Mouse (Mus musculus): ENCODE measurements around the gene Ube2ql1. TPM values are rescaled to one million over a fixed set of nuclear protein-coding genes. Genes with fewer than 3 reads are reported as not detected.

The Ube2ql1 gene
- total RNA-seq, 2 experiments from 2014 or later: 3.2 to 4.8 TPM

DNA sequence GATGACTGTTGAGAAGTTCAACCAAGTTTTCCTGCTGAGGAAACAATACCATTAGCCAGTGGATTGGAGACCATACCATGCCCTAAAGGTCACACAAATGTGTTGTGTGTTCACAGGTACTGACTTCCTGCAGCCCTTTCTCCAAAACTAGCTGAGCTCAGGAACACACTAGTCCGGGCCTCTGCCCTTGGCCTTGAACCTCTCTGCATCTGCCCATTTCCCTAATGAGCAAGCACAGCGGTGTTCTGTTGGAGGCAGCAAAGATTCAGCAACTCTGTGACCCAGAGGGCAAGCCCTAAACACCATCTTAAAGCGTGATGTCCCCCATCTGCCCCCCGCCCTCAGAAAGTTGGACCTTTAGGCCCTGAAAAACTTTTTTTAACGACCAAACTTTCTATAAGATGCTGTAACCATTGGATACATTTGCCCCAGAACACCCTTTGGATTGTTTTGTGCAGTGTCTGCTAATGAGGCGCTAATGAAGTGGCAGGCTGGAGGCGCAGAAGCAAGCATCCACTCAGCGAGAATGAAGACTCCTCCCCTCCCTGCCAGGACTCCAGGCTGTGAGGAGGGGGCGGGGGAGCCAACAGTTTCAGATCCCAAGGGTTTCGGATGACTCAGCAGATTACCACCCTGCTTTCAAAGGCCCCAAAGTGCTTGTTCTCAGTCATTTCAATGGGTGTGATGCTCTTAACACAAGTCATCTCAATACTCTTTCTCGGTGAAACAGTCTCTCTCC is 21.7 kb downstream of the Ube2ql1 start:
- DNase-seq (ENCODE audit: low spot score): no peak
- intact Hi-C loops (cut with DNase I): no loop called here

DNA sequence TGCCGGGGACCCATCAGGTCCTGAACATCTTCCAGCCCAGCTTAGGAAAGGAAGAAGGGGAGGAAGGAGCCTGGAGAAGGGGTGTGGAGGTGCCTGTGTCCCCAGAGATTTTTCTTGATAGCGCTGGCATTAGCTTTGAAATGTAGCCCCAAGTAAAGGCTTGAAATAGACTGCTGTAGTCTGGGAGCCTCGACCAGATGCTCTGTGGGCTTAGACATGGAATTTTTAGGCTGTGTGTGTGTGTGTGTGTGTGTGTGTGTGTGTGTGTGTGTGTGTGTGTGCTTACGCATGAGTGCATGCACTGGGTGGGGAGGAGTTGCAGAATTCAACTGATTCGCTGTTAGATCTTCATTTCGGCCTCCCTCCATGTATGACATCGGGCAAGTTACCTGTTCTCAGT is 31.5 kb downstream of the Ube2ql1 start:
- no peak for DNase-seq (ENCODE audit: low spot score)
- intact Hi-C loops (cut with DNase I): no loop called here

GRCm38 (mm10) chr13:69707496-69707895 is 32.2 kb downstream of the Ube2ql1 start:
- DNase-seq (ENCODE audit: low spot score): no peak
- intact Hi-C loops (cut with DNase I): no loop called here

- intact Hi-C loops (cut with DNase I): no loop called here
These were observed 32.8 kb downstream of the Ube2ql1 start for GRCm38 (mm10) chr13:69706919-69707318.

GRCm38 (mm10) chr13:69703505-69703904 is 36.2 kb downstream of the Ube2ql1 start:
- no peak for DNase-seq (ENCODE audit: low spot score)
- intact Hi-C loops (cut with DNase I): no loop called here

More at GRCm38 (mm10) chr13:69706919-69707318, 32.8 kb downstream of the Ube2ql1 start:
- DNase-seq (ENCODE audit: low spot score): no peak

GRCm38 (mm10) chr13:69701397-69701796 is 38.3 kb downstream of the Ube2ql1 start:
- intact Hi-C loops (cut with DNase I): no loop called here
- DNase-seq (ENCODE audit: low spot score): no peak

- DNase-seq (ENCODE audit: low spot score): no peak
- intact Hi-C loops (cut with DNase I): no loop called here
These were observed 38.9 kb downstream of the Ube2ql1 start for GRCm38 (mm10) chr13:69700827-69701226.

GRCm38 (mm10) chr13:69696333-69696991 is 43.2 kb downstream of the Ube2ql1 start:
- no peak for DNase-seq (ENCODE audit: low spot score)

GRCm38 (mm10) chr13:69691074-69691473 is 48.6 kb downstream of the Ube2ql1 start:
- DNase-seq (ENCODE audit: low spot score): no peak
- intact Hi-C loops (cut with DNase I): loop anchor here (2.0 to 10.0 kb wide), 3 partner anchors 300 to 896 kb away; no protein-coding TSS in a partner anchor

More at GRCm38 (mm10) chr13:69696333-69696991, 43.2 kb downstream of the Ube2ql1 start:
- intact Hi-C loops (cut with DNase I): loop anchor here (2.0 to 10.0 kb wide), 3 partner anchors 36 to 538 kb away; no protein-coding TSS in a partner anchor

- intact Hi-C loops (cut with DNase I): no loop called here
These were observed 52.7 kb downstream of the Ube2ql1 start for GRCm38 (mm10) chr13:69687023-69687422.

DNA sequence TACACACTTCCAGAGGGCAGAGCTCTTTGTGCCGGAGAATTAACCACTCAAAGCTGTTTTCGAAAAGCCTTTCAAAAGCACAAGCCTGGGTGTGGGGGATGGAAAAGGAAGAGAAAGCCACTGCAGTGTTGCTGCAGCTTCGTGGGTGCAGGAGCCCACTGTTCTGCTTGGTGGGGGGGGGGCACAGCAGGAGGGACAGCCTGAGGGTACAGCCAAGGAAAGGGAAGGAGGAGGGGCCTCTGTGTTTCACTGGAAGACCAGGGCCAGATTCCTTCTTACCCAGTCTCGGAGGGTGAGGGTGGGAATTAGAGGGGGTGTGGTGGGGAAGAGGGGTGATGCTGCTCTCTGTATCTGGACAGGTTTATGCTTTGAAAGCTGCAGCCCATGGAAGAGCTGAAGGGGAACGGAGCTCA is 54.3 kb downstream of the Ube2ql1 start:
- no peak for DNase-seq (ENCODE audit: low spot score)
- intact Hi-C loops (cut with DNase I): no loop called here

More at GRCm38 (mm10) chr13:69687023-69687422, 52.7 kb downstream of the Ube2ql1 start:
- no peak for DNase-seq (ENCODE audit: low spot score)

DNA sequence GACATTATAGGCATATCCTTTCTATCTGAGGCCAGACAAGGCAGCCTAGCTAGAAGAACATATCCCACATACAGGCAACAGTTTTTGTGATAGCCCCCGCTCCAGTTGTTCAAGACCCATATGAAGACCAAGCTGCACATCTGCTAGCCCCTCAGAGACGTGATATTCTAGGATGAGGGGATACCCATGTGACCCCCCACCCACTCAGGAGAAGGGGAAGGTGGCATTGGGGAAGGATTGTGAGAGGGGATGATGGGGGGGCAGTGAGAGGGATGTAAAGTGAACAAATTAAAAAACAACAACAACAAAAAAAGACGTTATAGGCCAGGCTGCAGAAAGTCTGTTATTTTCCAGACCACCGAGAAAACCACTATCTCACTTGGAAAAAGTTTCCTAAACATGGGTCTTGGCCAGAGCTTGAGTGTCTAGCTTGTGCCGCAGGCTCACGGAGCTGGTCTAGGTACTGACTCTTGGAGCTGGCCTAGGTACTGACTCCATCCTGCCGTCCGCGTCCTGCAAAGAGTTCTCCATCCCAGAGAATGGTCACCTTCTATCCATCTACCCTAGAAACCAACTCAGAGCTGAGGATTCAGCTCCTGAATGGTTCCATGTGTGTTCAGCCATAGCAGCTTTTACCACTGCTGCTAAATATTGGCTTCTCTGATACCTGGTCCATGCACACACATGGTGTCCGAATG is 65.6 kb downstream of the Ube2ql1 start:
- DNase-seq (ENCODE audit: low spot score): no peak
- intact Hi-C loops (cut with DNase I): no loop called here

DNA sequence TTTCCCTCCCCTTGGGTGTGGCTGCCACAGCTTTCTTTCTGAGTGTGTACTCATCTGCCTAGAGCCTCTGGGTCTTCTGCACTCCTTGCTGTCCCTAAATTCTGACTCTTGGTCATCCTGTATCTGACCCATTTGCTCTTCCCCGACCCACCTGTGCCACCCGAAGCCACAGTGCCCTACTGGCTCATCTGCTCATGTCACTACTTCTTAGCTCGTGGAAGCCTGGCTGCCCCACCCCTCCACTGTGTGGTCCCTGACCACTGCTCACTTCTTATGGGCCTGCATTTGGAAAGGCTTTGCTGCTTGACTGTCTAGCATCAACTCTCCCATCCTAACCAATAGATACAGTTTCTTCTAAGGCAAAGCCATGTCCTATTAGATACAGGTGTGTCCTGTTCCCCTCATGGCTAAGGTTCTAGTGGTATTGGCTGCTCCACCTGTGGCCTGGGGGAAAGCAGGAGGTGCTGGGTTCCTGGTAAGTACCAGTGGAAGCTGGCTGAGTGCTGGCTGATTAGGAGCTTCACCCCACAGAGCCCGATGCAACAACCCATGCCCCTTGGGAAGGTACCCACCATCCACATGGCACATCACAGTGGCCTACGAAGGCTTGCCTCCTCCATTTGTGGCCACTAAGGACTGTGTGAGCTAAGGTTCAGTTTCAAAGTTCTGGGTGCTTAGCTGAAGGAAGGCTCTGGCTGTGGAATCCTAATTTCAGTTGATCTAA is 66.3 kb downstream of the Ube2ql1 start:
- DNase-seq (ENCODE audit: low spot score): no peak
- intact Hi-C loops (cut with DNase I): no loop called here

- intact Hi-C loops (cut with DNase I): no loop called here
- no peak for DNase-seq (ENCODE audit: low spot score)
These were observed 67.1 kb downstream of the Ube2ql1 start for GRCm38 (mm10) chr13:69672565-69672964.

GRCm38 (mm10) chr13:69672121-69672520 is 67.6 kb downstream of the Ube2ql1 start:
- intact Hi-C loops (cut with DNase I): no loop called here
- no peak for DNase-seq (ENCODE audit: low spot score)

GRCm38 (mm10) chr13:69654508-69654907 is 85.2 kb downstream of the Ube2ql1 start:
- intact Hi-C loops (cut with DNase I): loop anchor here (2.0 to 10.0 kb wide), 2 partner anchors 144 to 650 kb away; no protein-coding TSS in a partner anchor
- DNase-seq (ENCODE audit: low spot score): no peak
